Mouse (Mus musculus): Measurements from ENCODE around the gene Ugt1a6b.
"Not testable (repeated sequence)": the region's sequence is repeated elsewhere in the genome, so short reads cannot be mapped to it uniquely, and the experiment has no call there.

- not testable (repeated sequence) for TF ChIP-seq CTCF, POLR2A (IDR thresholded peaks at IDR 0.05; ENCODE audit: extremely low read depth, insufficient read depth, low read length)
These were observed 4.5 kb upstream of the Ugt1a6b start for GRCm38 (mm10) chr1:88098546-88098945.

All from cortical plate, adult 2 months (tissue).